In genomic region chr4:136134418-136134977, GRCm38 (mm10) we compare ENCODE assay signal across 8 mouse cellular contexts. TPM values are rescaled to one million over a fixed set of nuclear protein-coding genes. Genes with fewer than 3 reads are reported as not detected.
DNase-seq lines count a peak whose midpoint lies in the region; ATAC-seq and TF ChIP-seq lines count a peak whose summit lies in the region.

No protein-coding gene starts in this region.

- TF ChIP-seq POLR2A in bone marrow macrophage, adult 2 months (IDR thresholded peaks at IDR 0.05; ENCODE audit: borderline replicate concordance, low read depth, low read length): no peak

- H3K4me2 ChIP-seq in heart, embryonic 14.5 days (ENCODE audit: low read length): peak overlapping the region; percentile 93
- H3K4me2 ChIP-seq in liver, embryonic 14.5 days (ENCODE audit: low read depth): peak overlapping the region; percentile 54
- peak overlapping the region; percentile 82 for H3K4me2 ChIP-seq in stomach, embryonic 16.5 days (ENCODE audit: low read depth, low read length)

- H3K4me3 ChIP-seq in bone marrow macrophage, adult 2 months (ENCODE audit: insufficient read depth, low read length): peak overlapping the region; percentile 57
- peak overlapping the region; percentile 49 to 55 for H3K4me3 ChIP-seq in heart, embryonic 14.5 days (ENCODE audit: control insufficient read depth in 1 of 2, insufficient read depth in 1 of 2, low read depth in 1 of 2, low read length in 2 of 2)
- peak overlapping the region in 1 of 2 experiments; percentile 36; a peak in 2 of 4 replicates for H3K4me3 ChIP-seq in liver, embryonic 14.5 days (ENCODE audit: insufficient read depth in 1 of 2, low read depth in 2 of 2, low read length in 2 of 2)
- peak overlapping the region; percentile 46 for H3K4me3 ChIP-seq in stomach, embryonic 16.5 days (replicated peaks; ENCODE audit: low read length)

- DNase-seq in adrenal gland, postnatal 10 days: peak; percentile 45
- no peak for DNase-seq in adrenal gland, postnatal 14 days
- DNase-seq in liver, embryonic 14.5 days (ENCODE audit: low read depth in 3 of 3, low spot score in 3 of 3): no peak
- no peak for DNase-seq in layer of hippocampus, adult 18-20 months (ENCODE audit: low spot score in 2 of 2)
- no peak for DNase-seq in left cerebral cortex, adult 18-20 months (ENCODE audit: low spot score in 2 of 2)

- TF ChIP-seq EP300 in liver, embryonic 14.5 days (IDR thresholded peaks at IDR 0.05; ENCODE audit: low read depth): no peak

- H3K9me3 ChIP-seq in heart, embryonic 14.5 days (ENCODE audit: control insufficient read depth, low read length): 0 out of 2 replicates have a peak, but pooled peaks cover 4% of the 10 kb centered on the region
- no peaks in the 10 kb centered on the region for H3K9me3 ChIP-seq in liver, embryonic 14.5 days (ENCODE audit: control insufficient read depth, low read length)
- H3K9me3 ChIP-seq in stomach, embryonic 16.5 days (replicated peaks; ENCODE audit: control insufficient read depth, low read length): no peaks in the 10 kb centered on the region; the same call in 1 of the 2 replicates

- under 1% methylated on average over 15 of the region's 15 CpGs for WGBS in heart, embryonic 14.5 days
- 1% methylated on average over 15 of the region's 15 CpGs for WGBS in liver, embryonic 14.5 days (ENCODE audit: insufficient replicate concordance)
- WGBS in stomach, embryonic 16.5 days: 1% methylated on average over 15 of the region's 15 CpGs

- peaks cover 7% of the 10 kb centered on the region for H3K4me1 ChIP-seq in bone marrow macrophage, adult 2 months (ENCODE audit: control insufficient read depth, insufficient read depth, low read length)
- peaks cover 26 to 43% of the 10 kb centered on the region in 2 experiments for H3K4me1 ChIP-seq in heart, embryonic 14.5 days (ENCODE audit: control insufficient read depth in 2 of 2, insufficient read depth in 2 of 2, low read length in 2 of 2)
- 0 out of 4 replicates have a peak, but pooled peaks cover 0 to 2% of the 10 kb centered on the region in 2 experiments for H3K4me1 ChIP-seq in liver, embryonic 14.5 days (replicated peaks; ENCODE audit: control insufficient read depth in 2 of 2, insufficient read depth in 2 of 2, low read length in 1 of 2)
- peaks cover 28% of the 10 kb centered on the region for H3K4me1 ChIP-seq in stomach, embryonic 16.5 days (ENCODE audit: control insufficient read depth, insufficient read depth, low read length)

- H3K27me3 ChIP-seq in heart, embryonic 14.5 days (ENCODE audit: control insufficient read depth, insufficient read depth, low read length): no peaks in the 10 kb centered on the region
- H3K27me3 ChIP-seq in liver, embryonic 14.5 days (ENCODE audit: control insufficient read depth, insufficient read depth, low read length): peaks cover 38% of the 10 kb centered on the region
- H3K27me3 ChIP-seq in stomach, embryonic 16.5 days (ENCODE audit: control insufficient read depth, insufficient read depth, low read length): no peaks in the 10 kb centered on the region

- ATAC-seq in heart, embryonic 14.5 days (ENCODE audit: insufficient number of reproducible peaks, insufficient read depth, low FRiP score, low read depth): peak; percentile 42
- no peak for ATAC-seq in liver, embryonic 14.5 days (ENCODE audit: insufficient read depth)
- ATAC-seq in stomach, embryonic 16.5 days (ENCODE audit: insufficient read depth, low FRiP score): no peak

- H3K9ac ChIP-seq in heart, embryonic 14.5 days (ENCODE audit: low read length): peak overlapping the region; percentile 78
- H3K9ac ChIP-seq in liver, embryonic 14.5 days (replicated peaks): no peak overlapping the region
- peak overlapping the region; percentile 72 for H3K9ac ChIP-seq in stomach, embryonic 16.5 days (ENCODE audit: low read length)

- TF ChIP-seq CTCF in bone marrow macrophage, adult 2 months (IDR thresholded peaks at IDR 0.05; ENCODE audit: low read depth, low read length): no peak
- TF ChIP-seq CTCF in liver, embryonic 14.5 days (IDR thresholded peaks at IDR 0.05; ENCODE audit: low read depth): no peak

- H3K27ac ChIP-seq in bone marrow macrophage, adult 2 months (ENCODE audit: insufficient read depth, low read depth, low read length): no peak overlapping the region
- peak overlapping the region; percentile 95 to 97 for H3K27ac ChIP-seq in heart, embryonic 14.5 days (replicated peaks in 1 of 2; ENCODE audit: control insufficient read depth in 1 of 2, insufficient read depth in 1 of 2, low read depth in 2 of 2, low read length in 2 of 2)
- no peak overlapping the region for H3K27ac ChIP-seq in liver, embryonic 14.5 days
- peak overlapping the region; percentile 92 for H3K27ac ChIP-seq in stomach, embryonic 16.5 days (ENCODE audit: low read length)

- no peaks in the 10 kb centered on the region for H3K36me3 ChIP-seq in heart, embryonic 14.5 days (ENCODE audit: control insufficient read depth, insufficient read depth, low read length)
- H3K36me3 ChIP-seq in liver, embryonic 14.5 days (replicated peaks; ENCODE audit: control insufficient read depth, insufficient read depth, low read depth): no peaks in the 10 kb centered on the region
- no peaks in the 10 kb centered on the region for H3K36me3 ChIP-seq in stomach, embryonic 16.5 days (ENCODE audit: control insufficient read depth, insufficient read depth, low read length)

RNA-seq across cellular contexts. Expression of gene Id3, which starts 8.8 kb away (rescaled TPM):
- 100 to 1,000 TPM in 1 of 2 experiments, 10 to 100 TPM in 1; 97.2 to 110 TPM for total RNA-seq in adrenal gland, postnatal 10 days (2021)
- total RNA-seq in adrenal gland, postnatal 14 days (2021): 91.3 and 98.0 TPM in 2 replicates
- polyA plus RNA-seq in bone marrow macrophage, adult 2 months (2012; ENCODE audit: insufficient read depth, insufficient read length, missing spikeins): 7.7 and 8.4 TPM in 2 replicates
- polyA plus RNA-seq in heart, embryonic 14.5 days (2014; fragmentation: Nextera tagmentation; extraction: Ambion mirVana): 247 and 296 TPM in 2 replicates
- 23.0 and 29.8 TPM in 2 replicates for polyA plus RNA-seq in liver, embryonic 14.5 days (2012; rRNA removed)
- polyA plus RNA-seq in liver, embryonic 14.5 days (2014; fragmentation: Nextera tagmentation; extraction: Ambion mirVana): 33.2 and 33.8 TPM in 2 replicates
- polyA plus RNA-seq in stomach, embryonic 16.5 days (2015; fragmentation: Nextera tagmentation; extraction: Ambion mirVana): 271 and 285 TPM in 2 replicates
- total RNA-seq in layer of hippocampus, adult 18-20 months (2021): 10 to 100 TPM; 30.0 to 35.1 TPM
- total RNA-seq in left cerebral cortex, adult 18-20 months (2021): 10 to 100 TPM; 34.9 to 43.2 TPM

RNA-seq across cellular contexts. Expression of gene E2f2, which starts 37.7 kb away (rescaled TPM):
- total RNA-seq in adrenal gland, postnatal 10 days (2021): 10 to 100 TPM in 1 of 2 experiments, 1 to 10 TPM in 1; 7.9 to 14.8 TPM
- total RNA-seq in adrenal gland, postnatal 14 days (2021): 12.0 and 13.6 TPM in 2 replicates
- polyA plus RNA-seq in bone marrow macrophage, adult 2 months (2012; ENCODE audit: insufficient read depth, insufficient read length, missing spikeins): 20.0 and 20.8 TPM in 2 replicates
- 2.5 and 3.1 TPM in 2 replicates for polyA plus RNA-seq in heart, embryonic 14.5 days (2014; fragmentation: Nextera tagmentation; extraction: Ambion mirVana)
- 38.4 and 40.5 TPM in 2 replicates for polyA plus RNA-seq in liver, embryonic 14.5 days (2012; rRNA removed)
- polyA plus RNA-seq in liver, embryonic 14.5 days (2014; fragmentation: Nextera tagmentation; extraction: Ambion mirVana): 50.3 and 53.4 TPM in 2 replicates
- polyA plus RNA-seq in stomach, embryonic 16.5 days (2015; fragmentation: Nextera tagmentation; extraction: Ambion mirVana): 7.7 and 9.3 TPM in 2 replicates
- total RNA-seq in layer of hippocampus, adult 18-20 months (2021): under 1 TPM; 0.36 to 0.84 TPM
- total RNA-seq in left cerebral cortex, adult 18-20 months (2021): under 1 TPM; 0.30 to 0.40 TPM

Comparison
In these comparisons a context has a peak if more than half of its experiments do, and no peak if none do; other contexts are left out.
1. H3K27ac ChIP-seq: peak in heart, embryonic 14.5 days (2 of 2) and stomach, embryonic 16.5 days (single experiment); none in bone marrow macrophage, adult 2 months (single experiment) and liver, embryonic 14.5 days (single experiment).
2. Peak in every context shown above with its lines, with median percentiles within 50 percentile points of each other: H3K4me2 ChIP-seq.